Mouse (Mus musculus) CH12.LX (cell line): ENCODE measurements around the gene Upf1. TPM values are rescaled to one million over a fixed set of nuclear protein-coding genes. Genes with fewer than 3 reads are reported as not detected.

Experiments
- DNase-seq: peaks from one replicate; pipeline ENCODE4 v3.0.0-alpha.2; 2013; ENCODE audit errors: extremely low read depth
- H3K27ac ChIP-seq: 2 replicates; pipeline ENCODE4 v1.5.1; 2012; ENCODE audit warnings: low read depth, mild to moderate bottlenecking, control low read depth, moderate library complexity; ENCODE audit not compliant: insufficient read depth
- H3K27me3 ChIP-seq: replicated peaks from 2 replicates; pipeline ENCODE3; 2012; ENCODE audit warnings: inconsistent platforms
- H3K36me3 ChIP-seq, 2 experiments: replicated peaks in 1 of 2; 2 replicates each; pipeline versions ENCODE3 to v1.6.1; 2012; ENCODE audit warnings: inconsistent platforms in 1 of 2, low read length in 1 of 2, mild to moderate bottlenecking in 1 of 2, mixed read lengths in 1 of 2, moderate library complexity in 1 of 2; ENCODE audit not compliant: control insufficient read depth in 1 of 2, insufficient read depth in 1 of 2
- H3K4me1 ChIP-seq, 2 experiments: 2 replicates each; pipeline ENCODE4 v1.6.1; 2012; ENCODE audit warnings: inconsistent platforms in 1 of 2, moderate library complexity in 1 of 2; ENCODE audit not compliant: insufficient read depth in 2 of 2, control insufficient read depth in 1 of 2
- H3K4me2 ChIP-seq: 2 replicates; pipeline ENCODE4 v1.6.1; 2012; ENCODE audit warnings: low read depth, mild to moderate bottlenecking, control low read depth; ENCODE audit not compliant: poor library complexity, insufficient read depth, severe bottlenecking
- H3K4me3 ChIP-seq, 3 experiments: fragments of 150-350 bp in 1 of 3; sonication (generic) in 1 of 3; replicated peaks in 1 of 3; 2 replicates each; pipeline versions ENCODE3 to v1.5.1; 2011 to 2012; ENCODE audit warnings: low read depth in 2 of 3, low read length in 2 of 3, mild to moderate bottlenecking in 2 of 3, moderate library complexity in 2 of 3, control low read depth in 1 of 3, improper control_type of control experiment in 1 of 3, inconsistent platforms in 1 of 3, mixed read lengths in 1 of 3; ENCODE audit not compliant: poor library complexity in 1 of 3
- H3K79me2 ChIP-seq: replicated peaks from 2 replicates; pipeline ENCODE4 v1.6.1; 2012; ENCODE audit warnings: mild to moderate bottlenecking, moderate library complexity; ENCODE audit not compliant: control insufficient read depth, poor library complexity, insufficient read depth, severe bottlenecking; ENCODE audit errors: extremely low read depth
- H3K9ac ChIP-seq: 2 replicates; pipeline ENCODE4 v1.6.1; 2012; ENCODE audit warnings: low read depth, mild to moderate bottlenecking, control low read depth, moderate library complexity; ENCODE audit not compliant: insufficient read depth
- H3K9me3 ChIP-seq: replicated peaks from 2 replicates; pipeline ENCODE3; 2012; ENCODE audit warnings: low read length, inconsistent platforms, mixed read lengths
- BHLHE40 ChIP-seq: IDR thresholded peaks from 2 replicates; pipeline ENCODE4 v1.6.1; 2011; ENCODE audit warnings: mild to moderate bottlenecking, low read depth, low read length, improper control_type of control experiment
- CHD1 ChIP-seq: IDR thresholded peaks from 2 replicates; pipeline ENCODE4 v1.6.1; 2012; ENCODE audit warnings: low read depth, low read length, improper control_type of control experiment, inconsistent platforms
- CTCF ChIP-seq, 2 experiments: IDR thresholded peaks in 1 of 2; conservative IDR thresholded peaks in 1 of 2; 2 replicates each; pipeline ENCODE4 v1.5.1; 2011 to 2012; ENCODE audit warnings: low read depth in 2 of 2, low read length in 2 of 2, improper control_type of control experiment in 1 of 2, inconsistent platforms in 1 of 2, mild to moderate bottlenecking in 1 of 2, moderate library complexity in 1 of 2
- E2F4 ChIP-seq: IDR thresholded peaks from 2 replicates; pipeline ENCODE4 v1.6.1; 2011; ENCODE audit warnings: low read depth, low read length, improper control_type of control experiment; ENCODE audit not compliant: insufficient replicate concordance
- ELF1 ChIP-seq: IDR thresholded peaks from 2 replicates; pipeline ENCODE4 v1.6.1; 2014; ENCODE audit warnings: low read depth, mild to moderate bottlenecking, inconsistent platforms, low read length, improper control_type of control experiment
- ETS1 ChIP-seq: conservative IDR thresholded peaks from 2 replicates; pipeline ENCODE4 v1.6.1; 2012; ENCODE audit warnings: low read depth, mild to moderate bottlenecking, inconsistent platforms, low read length, improper control_type of control experiment, moderate library complexity
- GABPA ChIP-seq: IDR thresholded peaks from 2 replicates; pipeline ENCODE4 v1.6.1; 2012; ENCODE audit warnings: low read depth, low read length, improper control_type of control experiment, inconsistent platforms; ENCODE audit not compliant: insufficient replicate concordance
- HCFC1 ChIP-seq: IDR thresholded peaks from 2 replicates; pipeline ENCODE4 v1.6.1; 2012; ENCODE audit warnings: low read depth, mild to moderate bottlenecking, inconsistent platforms, low read length, improper control_type of control experiment
- IRF4 ChIP-seq: IDR thresholded peaks from 2 replicates; pipeline ENCODE4 v1.6.1; 2014; ENCODE audit warnings: low read depth, mild to moderate bottlenecking, inconsistent platforms, low read length, improper control_type of control experiment
- KAT2A ChIP-seq: IDR thresholded peaks from 2 replicates; pipeline ENCODE4 v1.6.1; 2012; ENCODE audit warnings: low read length, improper control_type of control experiment, inconsistent platforms; ENCODE audit not compliant: insufficient replicate concordance
- MAFK ChIP-seq: IDR thresholded peaks from 2 replicates; pipeline ENCODE4 v1.6.1; 2011; ENCODE audit warnings: low read length, improper control_type of control experiment; ENCODE audit not compliant: insufficient replicate concordance
- MEF2A ChIP-seq: IDR thresholded peaks from 2 replicates; pipeline ENCODE4 v1.6.1; 2014; ENCODE audit warnings: low read depth, mild to moderate bottlenecking, inconsistent platforms, low read length, improper control_type of control experiment, borderline replicate concordance
- MXI1 ChIP-seq: IDR thresholded peaks from 2 replicates; pipeline ENCODE4 v1.6.1; 2011; ENCODE audit warnings: mild to moderate bottlenecking, low read depth, low read length, improper control_type of control experiment
- MYC ChIP-seq: IDR thresholded peaks from 2 replicates; pipeline ENCODE4 v1.6.1; 2011; ENCODE audit warnings: low read depth, mild to moderate bottlenecking, improper control_type of control experiment, low read length
- NELFE ChIP-seq: IDR thresholded peaks from 2 replicates; pipeline ENCODE4 v1.6.1; 2011; ENCODE audit warnings: low read depth, low read length, improper control_type of control experiment
- POLR2A ChIP-seq: IDR thresholded peaks from 2 replicates; pipeline ENCODE4 v1.6.1; 2011; ENCODE audit warnings: low read depth, mild to moderate bottlenecking, improper control_type of control experiment, low read length
- RAD21 ChIP-seq: IDR thresholded peaks from 2 replicates; pipeline ENCODE4 v1.6.1; 2011; ENCODE audit warnings: low read depth, mild to moderate bottlenecking, low read length, improper control_type of control experiment, moderate library complexity
- RCOR1 ChIP-seq: conservative IDR thresholded peaks from 2 replicates; pipeline ENCODE4 v1.6.1; 2012; ENCODE audit warnings: low read depth, mild to moderate bottlenecking, inconsistent platforms, low read length, improper control_type of control experiment
- SIN3A ChIP-seq: IDR thresholded peaks from 2 replicates; pipeline ENCODE4 v1.6.1; 2012; ENCODE audit warnings: low read length, improper control_type of control experiment, inconsistent platforms
- SMC3 ChIP-seq: IDR thresholded peaks from 2 replicates; pipeline ENCODE4 v1.6.1; 2011; ENCODE audit warnings: low read depth, low read length, improper control_type of control experiment
- USF1 ChIP-seq: IDR thresholded peaks from 2 replicates; pipeline ENCODE4 v1.6.1; 2014; ENCODE audit warnings: low read depth, mild to moderate bottlenecking, inconsistent platforms, low read length, improper control_type of control experiment
- ZMIZ1 ChIP-seq: IDR thresholded peaks from 2 replicates; pipeline ENCODE4 v1.6.1; 2012; ENCODE audit warnings: low read depth, mild to moderate bottlenecking, inconsistent platforms, low read length, improper control_type of control experiment
- ZNF384 ChIP-seq: IDR thresholded peaks from 2 replicates; pipeline ENCODE4 v1.6.1; 2012; ENCODE audit warnings: low read depth, low read length, improper control_type of control experiment, inconsistent platforms
- dilution Hi-C: fragments of 300-500 bp; cut with MboI; formaldehyde crosslinking; loops from 2 replicates; pipeline ENCODE4 v1.14.3; 2020; ENCODE audit warnings: low sequenced_read_pairs; ENCODE audit not compliant: extremely low pct_unique_long_range_greater_than_20kb, extremely low pct_ligation_motif_present
- in situ Hi-C: fragments of 300-500 bp; cut with MboI; formaldehyde crosslinking; loops from 3 replicates; pipeline ENCODE4 v1.14.3; 2019; ENCODE audit warnings: low sequenced_read_pairs, low pct_ligation_motif_present, low pct_unique_long_range_greater_than_20kb, mixed read lengths
- polyA plus RNA-seq: library from polyadenylated mRNA; unstranded; fragments of >175 nt; gene quantifications from 2 replicates; pipeline ENCODE4 v1.2.1, GENCODE M21; 2012; ENCODE audit warnings: low read depth; ENCODE audit not compliant: insufficient read length
- total RNA-seq, 2 experiments: library from RNA; depleted of rRNA; stranded (reverse); fragments of 300-350 nt in 1 of 2; fragments of >200 nt in 1 of 2; gene quantifications; 2 replicates each; pipeline ENCODE4 v1.2.3; 2012 to 2014

The Upf1 gene
- total and polyA plus RNA-seq, 3 experiments, result 27.0 to 44.4 (median 39.6) TPM

GRCm38 (mm10) chr8:70344279-70344678 lies 8.8 kb downstream of the Upf1 start:
- dilution Hi-C loops, result no loop called here
- Histone ChIP-seq H3K9me3 (no peaks in the 10 kb centered on the region), H3K79me2 (peaks cover 56% of the 10 kb centered on the region), H3K4me2 (no peak overlapping the region), H3K27ac (no peak overlapping the region), H3K4me1 (peaks cover 19 to 35% of the 10 kb centered on the region in 2 experiments), H3K27me3 (no peaks in the 10 kb centered on the region), H3K36me3 (peaks cover 71 to 95% of the 10 kb centered on the region in 2 experiments), H3K9ac (no peak overlapping the region), H3K4me3 (no peak overlapping the region)
- DNase-seq, result no peak
- TF ChIP-seq SIN3A (no peak), KAT2A (no peak), BHLHE40 (no peak), MYC (no peak), POLR2A (no peak), CHD1 (no peak), ZMIZ1 (no peak), RAD21 (no peak), MAFK (no peak), ELF1 (no peak), CTCF (conservative IDR thresholded peaks at IDR 0.05 in 1 of 2, IDR thresholded peaks at IDR 0.05 in 1 of 2; ENCODE audit: low read depth in 2 of 2, low read length in 2 of 2) (no peak)
- in situ Hi-C loops, result no loop called here

- peak; percentile 35; the same call in 1 of the 2 replicates for TF ChIP-seq SMC3
- TF ChIP-seq RCOR1, result no peak
- no peak for TF ChIP-seq MEF2A
- TF ChIP-seq CTCF (conservative IDR thresholded peaks at IDR 0.05 in 1 of 2, IDR thresholded peaks at IDR 0.05 in 1 of 2; ENCODE audit: low read depth in 2 of 2, low read length in 2 of 2), result peak in 1 of 2 experiments; percentile 65; a peak in 2 of 4 replicates
- TF ChIP-seq ELF1, result no peak
- no peak for TF ChIP-seq HCFC1
- TF ChIP-seq ETS1, result no peak
- TF ChIP-seq NELFE, result no peak
- TF ChIP-seq USF1, result no peak
- TF ChIP-seq IRF4, result no peak
- TF ChIP-seq MXI1, result no peak
- no peak for TF ChIP-seq ZMIZ1
- peak; percentile 55 for TF ChIP-seq RAD21
- TF ChIP-seq ZNF384, result no peak
- no peak for TF ChIP-seq GABPA
- TF ChIP-seq POLR2A, result no peak
- TF ChIP-seq CHD1, result no peak
- no peak for TF ChIP-seq E2F4
- Histone ChIP-seq H3K4me3 (no peak overlapping the region), H3K4me2 (no peak overlapping the region), H3K36me3 (peaks cover 71 to 95% of the 10 kb centered on the region in 2 experiments), H3K9ac (no peak overlapping the region), H3K9me3 (no peaks in the 10 kb centered on the region), H3K27ac (no peak overlapping the region), H3K79me2 (peaks cover 50% of the 10 kb centered on the region), H3K27me3 (no peaks in the 10 kb centered on the region), H3K4me1 (peaks cover 14 to 29% of the 10 kb centered on the region in 2 experiments)
- in situ Hi-C loops, result no loop called here
- DNase-seq, result peak; percentile 35
- dilution Hi-C loops, result no loop called here
Measured at GRCm38 (mm10) chr8:70343696-70344095, 9.4 kb downstream of the Upf1 start.
